Mouse (Mus musculus): Measurements from ENCODE around the gene Adamts18. TPM values are rescaled to one million over a fixed set of nuclear protein-coding genes. Genes with fewer than 3 reads are reported as not detected.
A peak's percentile ranks its signal among the peaks of the same experiment; 100 is the strongest.

Adamts18 gene
- polyA plus RNA-seq, 1 experiment, result not detected

DNA sequence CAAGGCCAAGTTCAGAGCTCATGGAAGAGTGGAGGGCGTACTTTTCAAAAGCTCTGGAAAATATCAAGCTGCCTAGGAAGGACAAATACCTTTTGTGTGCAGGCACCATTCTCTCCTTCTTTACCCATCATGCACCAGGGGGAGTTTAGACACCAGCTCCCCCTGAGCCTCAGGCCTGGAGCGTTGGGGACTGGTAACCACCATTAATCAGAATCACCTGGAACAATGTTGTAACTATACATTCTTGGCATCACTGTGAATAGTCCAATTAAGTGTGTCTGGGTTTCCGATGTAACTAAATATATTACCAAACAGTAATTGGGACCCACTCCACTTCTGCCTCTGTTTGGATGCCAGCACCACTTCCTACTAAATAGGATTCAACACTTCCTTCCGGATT lies 5.2 kb upstream of the Adamts18 start:
- H3K27ac ChIP-seq (ENCODE audit: control insufficient read depth, insufficient read depth, low read depth, low read length, poor library complexity), result no peak overlapping the region
- H3K4me1 ChIP-seq (ENCODE audit: control insufficient read depth, insufficient read depth, low read length), result no peaks in the 10 kb centered on the region
- WGBS, result 77% methylated on average over 4 of the region's 4 CpGs
- TF ChIP-seq POLR2A (IDR thresholded peaks at IDR 0.05; ENCODE audit: borderline replicate concordance, control insufficient read depth, low read depth, low read length) (no peak), CTCF (IDR thresholded peaks at IDR 0.05; ENCODE audit: control insufficient read depth, insufficient read depth, low read length) (no peak)
- no peak overlapping the region for H3K4me3 ChIP-seq (replicated peaks; ENCODE audit: control insufficient read depth, low read depth, low read length)

DNA sequence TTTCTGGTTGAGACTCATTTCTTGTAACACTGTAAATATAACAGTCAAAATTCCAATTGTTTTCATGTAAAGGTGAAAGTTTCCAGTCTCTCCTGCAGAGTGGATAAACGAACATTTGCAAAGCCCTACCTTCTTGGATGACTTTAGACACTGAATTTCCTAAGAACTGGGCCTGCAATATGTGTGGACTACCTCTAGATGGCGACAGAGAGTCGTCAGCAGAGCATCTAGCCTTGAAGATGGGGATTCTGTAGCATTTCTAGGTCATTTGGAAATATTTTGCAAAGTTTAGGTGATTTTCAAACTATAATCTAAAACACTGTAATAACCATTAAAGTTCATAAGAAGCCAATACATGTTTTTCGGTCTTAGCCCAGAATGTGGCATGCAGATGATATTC lies 3.1 kb upstream of the Adamts18 start:
- no peaks in the 10 kb centered on the region for H3K4me1 ChIP-seq (ENCODE audit: control insufficient read depth, insufficient read depth, low read length)
- no peak overlapping the region for H3K4me3 ChIP-seq (replicated peaks; ENCODE audit: control insufficient read depth, low read depth, low read length)
- TF ChIP-seq CTCF (IDR thresholded peaks at IDR 0.05; ENCODE audit: control insufficient read depth, insufficient read depth, low read length) (no peak), POLR2A (IDR thresholded peaks at IDR 0.05; ENCODE audit: borderline replicate concordance, control insufficient read depth, low read depth, low read length) (no peak)
- no peak overlapping the region for H3K27ac ChIP-seq (ENCODE audit: control insufficient read depth, insufficient read depth, low read depth, low read length, poor library complexity)
- 39% methylated on average over 4 of the region's 4 CpGs for WGBS

DNA sequence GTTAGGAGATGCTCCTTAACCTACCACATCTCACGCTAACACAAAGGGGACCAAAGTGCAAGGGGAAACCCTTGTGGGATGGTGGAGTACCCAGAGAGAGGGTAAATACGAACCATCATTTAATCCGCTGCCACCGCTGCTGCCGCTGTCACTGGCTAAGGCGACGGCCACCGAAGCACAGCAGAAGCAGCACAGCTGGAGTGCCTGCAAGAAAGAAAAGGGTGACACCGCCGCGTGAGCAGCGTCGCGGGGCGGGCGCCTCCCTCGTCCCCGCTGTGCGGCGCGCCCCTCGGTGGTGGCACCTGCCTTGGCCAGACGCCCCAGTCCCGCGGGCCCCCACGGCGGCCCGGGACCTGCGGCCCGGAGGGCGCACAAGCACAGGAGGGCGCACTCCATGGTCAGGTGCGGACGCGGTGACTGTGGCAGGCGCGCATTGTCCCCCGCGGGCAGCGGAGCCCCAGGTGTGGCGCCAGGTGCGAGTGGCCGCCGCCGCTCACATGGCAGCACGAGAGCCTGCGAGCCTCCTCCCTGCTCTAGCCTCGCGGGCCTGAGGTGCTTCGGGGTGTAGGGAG lies 371 bp downstream of the Adamts18 start:
- H3K4me3 ChIP-seq (replicated peaks; ENCODE audit: control insufficient read depth, low read depth, low read length), result no peak overlapping the region
- TF ChIP-seq CTCF (IDR thresholded peaks at IDR 0.05; ENCODE audit: control insufficient read depth, insufficient read depth, low read length) (no peak), POLR2A (IDR thresholded peaks at IDR 0.05; ENCODE audit: borderline replicate concordance, control insufficient read depth, low read depth, low read length) (0 out of 2 replicates have a peak, but pooled peaks have one; percentile 4)
- no peaks in the 10 kb centered on the region for H3K4me1 ChIP-seq (ENCODE audit: control insufficient read depth, insufficient read depth, low read length)
- WGBS, result 4% methylated on average over 50 of the region's 50 CpGs
- no peak overlapping the region for H3K27ac ChIP-seq (ENCODE audit: control insufficient read depth, insufficient read depth, low read depth, low read length, poor library complexity)

DNA sequence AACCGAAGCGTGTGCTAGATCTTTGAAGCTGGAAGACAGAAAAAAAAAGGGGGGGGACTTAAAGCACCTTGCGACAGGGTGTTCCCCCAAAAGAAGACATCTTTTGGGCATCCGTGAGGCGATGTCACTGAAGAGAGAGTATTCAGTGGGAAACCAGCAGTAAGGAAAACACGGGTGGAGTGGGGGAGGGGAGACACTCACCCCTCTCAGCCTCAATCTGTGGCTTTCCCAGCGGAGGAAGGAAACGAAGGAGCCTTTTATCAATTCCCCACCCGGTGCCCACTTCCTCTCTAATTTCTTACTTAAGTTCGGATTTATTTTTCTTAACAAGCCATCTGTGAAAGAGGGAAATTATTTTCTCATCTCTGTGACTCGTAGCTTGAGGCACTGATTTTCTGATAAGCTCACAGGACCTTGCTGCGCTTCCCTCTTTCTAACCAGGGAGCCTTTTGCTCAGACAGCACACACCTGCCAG lies 895 bp downstream of the Adamts18 start:
- TF ChIP-seq POLR2A (IDR thresholded peaks at IDR 0.05; ENCODE audit: borderline replicate concordance, control insufficient read depth, low read depth, low read length) (no peak), CTCF (IDR thresholded peaks at IDR 0.05; ENCODE audit: control insufficient read depth, insufficient read depth, low read length) (no peak)
- H3K27ac ChIP-seq (ENCODE audit: control insufficient read depth, insufficient read depth, low read depth, low read length, poor library complexity), result no peak overlapping the region
- H3K4me1 ChIP-seq (ENCODE audit: control insufficient read depth, insufficient read depth, low read length), result no peaks in the 10 kb centered on the region
- H3K4me3 ChIP-seq (replicated peaks; ENCODE audit: control insufficient read depth, low read depth, low read length), result no peak overlapping the region
- 5% methylated on average over 12 of the region's 12 CpGs for WGBS

- H3K4me1 ChIP-seq (ENCODE audit: control insufficient read depth, insufficient read depth, low read length), result no peaks in the 10 kb centered on the region
- 62% methylated on average over 5 of the region's 5 CpGs for WGBS
- H3K4me3 ChIP-seq (replicated peaks; ENCODE audit: control insufficient read depth, low read depth, low read length), result no peak overlapping the region
- no peak overlapping the region for H3K27ac ChIP-seq (ENCODE audit: control insufficient read depth, insufficient read depth, low read depth, low read length, poor library complexity)
- TF ChIP-seq POLR2A (IDR thresholded peaks at IDR 0.05; ENCODE audit: borderline replicate concordance, control insufficient read depth, low read depth, low read length) (no peak), CTCF (IDR thresholded peaks at IDR 0.05; ENCODE audit: control insufficient read depth, insufficient read depth, low read length) (no peak)
Observed at GRCm38 (mm10) chr8:113846669-113847068, 1.9 kb downstream of the Adamts18 start.

DNA sequence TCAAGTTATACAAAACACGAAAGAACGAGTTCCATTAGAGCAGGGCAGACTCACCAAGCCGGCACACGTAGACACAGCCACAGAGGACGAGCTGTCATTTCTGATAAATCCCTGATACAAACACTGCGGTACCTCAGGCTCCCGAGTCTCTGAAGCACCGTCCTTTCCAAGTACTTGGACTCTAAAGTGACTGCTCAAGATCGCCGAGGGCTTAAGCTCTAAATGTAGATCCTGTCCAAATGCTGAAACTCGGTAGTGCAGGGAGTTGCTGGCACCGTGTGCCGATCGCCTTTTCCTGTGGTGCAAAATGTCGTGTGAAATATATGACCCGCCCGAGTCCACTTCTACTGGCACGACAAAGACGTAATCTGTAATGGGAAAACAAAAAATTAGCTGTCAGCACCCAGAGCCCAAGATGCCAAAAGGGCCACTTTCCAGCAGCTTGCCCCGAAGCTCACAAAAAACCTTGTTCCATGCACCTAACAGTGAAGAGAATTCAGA lies 3.7 kb downstream of the Adamts18 start:
- H3K27ac ChIP-seq (ENCODE audit: control insufficient read depth, insufficient read depth, low read depth, low read length, poor library complexity), result no peak overlapping the region
- no peak overlapping the region for H3K4me3 ChIP-seq (replicated peaks; ENCODE audit: control insufficient read depth, low read depth, low read length)
- WGBS, result 64% methylated on average over 20 of the region's 20 CpGs
- TF ChIP-seq POLR2A (IDR thresholded peaks at IDR 0.05; ENCODE audit: borderline replicate concordance, control insufficient read depth, low read depth, low read length) (no peak), CTCF (IDR thresholded peaks at IDR 0.05; ENCODE audit: control insufficient read depth, insufficient read depth, low read length) (no peak)
- no peaks in the 10 kb centered on the region for H3K4me1 ChIP-seq (ENCODE audit: control insufficient read depth, insufficient read depth, low read length)

DNA sequence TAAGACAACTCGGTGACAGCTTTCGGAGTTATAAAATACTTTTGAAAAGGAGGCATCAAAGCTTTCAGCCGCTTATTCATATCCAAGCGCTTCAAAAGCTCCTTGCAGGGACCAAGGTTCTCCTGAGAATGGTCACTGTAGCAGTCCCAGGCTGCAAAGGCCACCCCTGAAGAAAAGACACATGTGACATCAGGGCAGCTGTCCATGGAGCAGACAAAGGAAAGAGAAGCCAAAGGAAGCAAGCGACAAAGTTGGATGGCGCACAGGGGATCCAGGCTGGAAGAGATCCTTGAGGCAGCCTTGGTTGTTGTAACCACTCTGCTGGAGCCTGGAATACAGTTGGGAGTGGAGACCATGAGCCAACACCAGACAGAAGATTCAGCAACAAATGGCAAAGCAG lies 10.3 kb downstream of the Adamts18 start:
- no peak overlapping the region for H3K4me3 ChIP-seq (replicated peaks; ENCODE audit: control insufficient read depth, low read depth, low read length)
- H3K27ac ChIP-seq (ENCODE audit: control insufficient read depth, insufficient read depth, low read depth, low read length, poor library complexity), result no peak overlapping the region
- WGBS, result 87% methylated on average over 6 of the region's 6 CpGs
- TF ChIP-seq CTCF (IDR thresholded peaks at IDR 0.05; ENCODE audit: control insufficient read depth, insufficient read depth, low read length) (no peak), POLR2A (IDR thresholded peaks at IDR 0.05; ENCODE audit: borderline replicate concordance, control insufficient read depth, low read depth, low read length) (no peak)
- no peaks in the 10 kb centered on the region for H3K4me1 ChIP-seq (ENCODE audit: control insufficient read depth, insufficient read depth, low read length)

GRCm38 (mm10) chr8:113837570-113837915 lies 11.0 kb downstream of the Adamts18 start:
- H3K4me1 ChIP-seq (ENCODE audit: control insufficient read depth, insufficient read depth, low read length), result no peaks in the 10 kb centered on the region
- H3K4me3 ChIP-seq (replicated peaks; ENCODE audit: control insufficient read depth, low read depth, low read length), result no peak overlapping the region
- TF ChIP-seq POLR2A (IDR thresholded peaks at IDR 0.05; ENCODE audit: borderline replicate concordance, control insufficient read depth, low read depth, low read length) (no peak), CTCF (IDR thresholded peaks at IDR 0.05; ENCODE audit: control insufficient read depth, insufficient read depth, low read length) (no peak)
- no peak overlapping the region for H3K27ac ChIP-seq (ENCODE audit: control insufficient read depth, insufficient read depth, low read depth, low read length, poor library complexity)
- 54% methylated on average over 4 of the region's 4 CpGs for WGBS
